ENCODE assay signal across 11 mouse cellular contexts in genomic region chr4:138819101-138819500, GRCm38 (mm10). TPM values are rescaled to one million over a fixed set of nuclear protein-coding genes. Genes with fewer than 3 reads are reported as not detected.
DNase-seq lines count a peak whose midpoint lies in the region; ATAC-seq lines count a peak whose summit lies in the region.
"Had no signal": no experiment of that assay in that cellular context is flagged by ENCODE, and none has a peak within 500 bp of the region (broad histone marks: within the 10 kb centered on the region; RNA-seq: fewer than 3 reads in every experiment).

No protein-coding gene starts in this region.

- ATAC-seq in embryonic facial prominence, embryonic 14.5 days (ENCODE audit: low read depth): peak; percentile 75; the same call in 1 of the 2 replicates
- ATAC-seq in liver, embryonic 12.5 days: no peak

- DNase-seq in layer of hippocampus, postnatal 10 days (ENCODE audit: low spot score in 2 of 2): peak; percentile 27 to 34
- no peak for DNase-seq in layer of hippocampus, adult 8-10 months (ENCODE audit: low spot score in 2 of 2)
- peak; percentile 47 for DNase-seq in embryonic facial prominence, embryonic 14.5 days (ENCODE audit: low spot score)
- DNase-seq in heart, postnatal 36 days: peak; percentile 61 to 62
- DNase-seq in ovary, postnatal 36 days (ENCODE audit: low spot score): peak; percentile 71
- DNase-seq in spleen, adult 18-20 months: no peak
- DNase-seq in B cell, adult 2 months: no peak

- H3K27ac ChIP-seq in embryonic facial prominence, embryonic 14.5 days (replicated peaks; ENCODE audit: low read depth, low read length): no peak overlapping the region
- H3K27ac ChIP-seq in liver, embryonic 12.5 days: no peak overlapping the region
- H3K27ac ChIP-seq: liver, embryonic 14.5 days had no signal

- no peak overlapping the region; the same call in 1 of the 2 replicates for H3K9ac ChIP-seq in embryonic facial prominence, embryonic 14.5 days (ENCODE audit: low read depth, low read length)
- no peak overlapping the region for H3K9ac ChIP-seq in liver, embryonic 12.5 days
- H3K9ac ChIP-seq: liver, embryonic 14.5 days had no signal

- H3K9me3 ChIP-seq in embryonic facial prominence, embryonic 14.5 days (ENCODE audit: control insufficient read depth, low read length): no peaks in the 10 kb centered on the region
- peaks cover 6% of the 10 kb centered on the region; the same call in 1 of the 2 replicates for H3K9me3 ChIP-seq in liver, embryonic 12.5 days (replicated peaks)

- 29% methylated on average over 8 of the region's 8 CpGs for WGBS in embryonic facial prominence, embryonic 14.5 days
- 41% methylated on average over 8 of the region's 8 CpGs for WGBS in liver, embryonic 12.5 days (ENCODE audit: insufficient replicate concordance)

- no peaks in the 10 kb centered on the region for H3K4me1 ChIP-seq in embryonic facial prominence, embryonic 14.5 days (ENCODE audit: control insufficient read depth, insufficient read depth, low read length)
- no peaks in the 10 kb centered on the region for H3K4me1 ChIP-seq in liver, embryonic 12.5 days

- no peak overlapping the region for H3K4me2 ChIP-seq in embryonic facial prominence, embryonic 14.5 days (ENCODE audit: low read depth, low read length)
- H3K4me2 ChIP-seq in liver, embryonic 12.5 days: no peak overlapping the region

- H3K4me3 ChIP-seq in embryonic facial prominence, embryonic 14.5 days (ENCODE audit: low read depth, low read length): no peak overlapping the region
- H3K4me3 ChIP-seq in liver, embryonic 12.5 days: no peak overlapping the region

- intact Hi-C loops in heart, postnatal 36 days (cut with DNase I): no loop called here

- H3K27me3 ChIP-seq in embryonic facial prominence, embryonic 14.5 days (replicated peaks; ENCODE audit: control insufficient read depth, insufficient read depth, low read length): no peaks in the 10 kb centered on the region
- H3K27me3 ChIP-seq in liver, embryonic 12.5 days (replicated peaks): peaks cover 6% of the 10 kb centered on the region; the same call in 1 of the 2 replicates

- H3K36me3 ChIP-seq in embryonic facial prominence, embryonic 14.5 days (ENCODE audit: control insufficient read depth, insufficient read depth, low read length): no peaks in the 10 kb centered on the region
- no peaks in the 10 kb centered on the region for H3K36me3 ChIP-seq in liver, embryonic 12.5 days

RNA-seq across cellular contexts. Expression of gene Pla2g2d, which starts 43.6 kb away (rescaled TPM):
- total RNA-seq in layer of hippocampus, postnatal 10 days (2021): not detected
- under 1 TPM; 0.23 to 0.62 (median 0.43) TPM for total RNA-seq in layer of hippocampus, adult 8-10 months (2022)
- 0.28 and 0.38 TPM in 2 replicates for polyA plus RNA-seq in embryonic facial prominence, embryonic 14.5 days (2014; fragmentation: Nextera tagmentation; extraction: Ambion mirVana)
- under 1 TPM; 0.30 to 0.36 TPM for total RNA-seq in heart, postnatal 36 days (2021)
- polyA plus RNA-seq in liver, embryonic 12.5 days (2016; fragmentation: Nextera tagmentation; extraction: Ambion mirVana): 0.05 and 0.06 TPM in 2 replicates
- total RNA-seq: ES-E14 had no signal
- polyA plus RNA-seq: liver, embryonic 14.5 days had no signal

RNA-seq across cellular contexts. Expression of gene Pla2g5, which starts 44.2 kb away (rescaled TPM):
- total RNA-seq in layer of hippocampus, postnatal 10 days (2021): 1 to 10 TPM in 1 of 2 experiments, under 1 TPM in 1; 0.65 to 2.1 TPM
- 1 to 10 TPM in 2 of 4 experiments, under 1 TPM in 2; 0.94 to 3.0 (median 1.6) TPM for total RNA-seq in layer of hippocampus, adult 8-10 months (2022)
- polyA plus RNA-seq in embryonic facial prominence, embryonic 14.5 days (2014; fragmentation: Nextera tagmentation; extraction: Ambion mirVana): 2.2 and 2.3 TPM in 2 replicates
- 10 to 100 TPM; 27.0 to 32.1 TPM for total RNA-seq in heart, postnatal 36 days (2021)
- polyA plus RNA-seq in liver, embryonic 12.5 days (2016; fragmentation: Nextera tagmentation; extraction: Ambion mirVana): not detected in 2 replicates
- polyA plus RNA-seq: liver, embryonic 14.5 days had no signal

RNA-seq across cellular contexts. Expression of gene Gm13030, which starts 54.7 kb away (rescaled TPM):
- not detected for total RNA-seq in layer of hippocampus, postnatal 10 days (2021)
- not detected for total RNA-seq in layer of hippocampus, adult 8-10 months (2022)
- not detected in 2 replicates for polyA plus RNA-seq in embryonic facial prominence, embryonic 14.5 days (2014; fragmentation: Nextera tagmentation; extraction: Ambion mirVana)
- total RNA-seq in heart, postnatal 36 days (2021): not detected
- not detected in 2 replicates for polyA plus RNA-seq in liver, embryonic 12.5 days (2016; fragmentation: Nextera tagmentation; extraction: Ambion mirVana)
- total RNA-seq: ES-E14 had no signal
- polyA plus RNA-seq: cortical plate, adult 2 months; liver, embryonic 14.5 days had no signal

RNA-seq across cellular contexts. Expression of gene Pla2g2e, which starts 58.6 kb away (rescaled TPM):
- not detected for total RNA-seq in layer of hippocampus, postnatal 10 days (2021)
- not detected for total RNA-seq in layer of hippocampus, adult 8-10 months (2022)
- 0.28 and 0.38 TPM in 2 replicates for polyA plus RNA-seq in embryonic facial prominence, embryonic 14.5 days (2014; fragmentation: Nextera tagmentation; extraction: Ambion mirVana)
- 1 to 10 TPM in 1 of 2 experiments, under 1 TPM in 1; 0.97 to 1.1 TPM for total RNA-seq in heart, postnatal 36 days (2021)
- not detected in 2 replicates for polyA plus RNA-seq in liver, embryonic 12.5 days (2016; fragmentation: Nextera tagmentation; extraction: Ambion mirVana)
- polyA plus RNA-seq: cortical plate, adult 2 months; liver, embryonic 14.5 days had no signal

Comparison
In these comparisons a context has a peak if more than half of its experiments do, and no peak if none do; other contexts are left out.
1. DNase-seq: peak in layer of hippocampus, postnatal 10 days (2 of 2), embryonic facial prominence, embryonic 14.5 days (single experiment), heart, postnatal 36 days (2 of 2) and ovary, postnatal 36 days (single experiment); none in layer of hippocampus, adult 8-10 months (0 of 2), spleen, adult 18-20 months (0 of 2) and B cell, adult 2 months (0 of 2).
2. RNA of gene Pla2g5, which starts 44.2 kb away (total RNA-seq): 27.0 to 32.1 TPM in heart, postnatal 36 days; 0.94 to 3.0 TPM in layer of hippocampus, adult 8-10 months and 0.65 to 2.1 TPM in layer of hippocampus, postnatal 10 days; every median in the first group is over 4 times any median in the second.